Mouse (Mus musculus) CH12.LX (cell line): ENCODE results near the gene Gnai2. TPM values are rescaled to one million over a fixed set of nuclear protein-coding genes. Genes with fewer than 3 reads are reported as not detected.

ENCODE experiments used
- DNase-seq: peaks from one replicate; pipeline ENCODE4 v3.0.0-alpha.2; 2013; ENCODE audit errors: extremely low read depth
- H3K27ac ChIP-seq: 2 replicates; pipeline ENCODE4 v1.5.1; 2012; ENCODE audit warnings: low read depth, mild to moderate bottlenecking, control low read depth, moderate library complexity; ENCODE audit not compliant: insufficient read depth
- H3K27me3 ChIP-seq: replicated peaks from 2 replicates; pipeline ENCODE3; 2012; ENCODE audit warnings: inconsistent platforms
- H3K36me3 ChIP-seq, 2 experiments: replicated peaks in 1 of 2; 2 replicates each; pipeline versions ENCODE3 to v1.6.1; 2012; ENCODE audit warnings: inconsistent platforms in 1 of 2, low read length in 1 of 2, mild to moderate bottlenecking in 1 of 2, mixed read lengths in 1 of 2, moderate library complexity in 1 of 2; ENCODE audit not compliant: control insufficient read depth in 1 of 2, insufficient read depth in 1 of 2
- H3K4me1 ChIP-seq, 2 experiments: 2 replicates each; pipeline ENCODE4 v1.6.1; 2012; ENCODE audit warnings: inconsistent platforms in 1 of 2, moderate library complexity in 1 of 2; ENCODE audit not compliant: insufficient read depth in 2 of 2, control insufficient read depth in 1 of 2
- H3K4me2 ChIP-seq: 2 replicates; pipeline ENCODE4 v1.6.1; 2012; ENCODE audit warnings: low read depth, mild to moderate bottlenecking, control low read depth; ENCODE audit not compliant: poor library complexity, insufficient read depth, severe bottlenecking
- H3K4me3 ChIP-seq, 3 experiments: fragments of 150-350 bp in 1 of 3; sonication (generic) in 1 of 3; replicated peaks in 1 of 3; 2 replicates each; pipeline versions ENCODE3 to v1.5.1; 2011 to 2012; ENCODE audit warnings: low read depth in 2 of 3, low read length in 2 of 3, mild to moderate bottlenecking in 2 of 3, moderate library complexity in 2 of 3, control low read depth in 1 of 3, improper control_type of control experiment in 1 of 3, inconsistent platforms in 1 of 3, mixed read lengths in 1 of 3; ENCODE audit not compliant: poor library complexity in 1 of 3
- H3K79me2 ChIP-seq: replicated peaks from 2 replicates; pipeline ENCODE4 v1.6.1; 2012; ENCODE audit warnings: mild to moderate bottlenecking, moderate library complexity; ENCODE audit not compliant: control insufficient read depth, poor library complexity, insufficient read depth, severe bottlenecking; ENCODE audit errors: extremely low read depth
- H3K9ac ChIP-seq: 2 replicates; pipeline ENCODE4 v1.6.1; 2012; ENCODE audit warnings: low read depth, mild to moderate bottlenecking, control low read depth, moderate library complexity; ENCODE audit not compliant: insufficient read depth
- H3K9me3 ChIP-seq: replicated peaks from 2 replicates; pipeline ENCODE3; 2012; ENCODE audit warnings: low read length, inconsistent platforms, mixed read lengths
- BHLHE40 ChIP-seq: IDR thresholded peaks from 2 replicates; pipeline ENCODE4 v1.6.1; 2011; ENCODE audit warnings: mild to moderate bottlenecking, low read depth, low read length, improper control_type of control experiment
- EP300 ChIP-seq: IDR thresholded peaks from 2 replicates; pipeline ENCODE4 v1.6.1; 2011; ENCODE audit warnings: low read length, improper control_type of control experiment
- MAFK ChIP-seq: IDR thresholded peaks from 2 replicates; pipeline ENCODE4 v1.6.1; 2011; ENCODE audit warnings: low read length, improper control_type of control experiment; ENCODE audit not compliant: insufficient replicate concordance
- MAX ChIP-seq: IDR thresholded peaks from 2 replicates; pipeline ENCODE4 v1.6.1; 2011; ENCODE audit warnings: low read length, improper control_type of control experiment
- MAZ ChIP-seq: IDR thresholded peaks from 2 replicates; pipeline ENCODE4 v1.6.1; 2012; ENCODE audit warnings: low read depth, mild to moderate bottlenecking, inconsistent platforms, low read length, improper control_type of control experiment, moderate library complexity
- MEF2A ChIP-seq: IDR thresholded peaks from 2 replicates; pipeline ENCODE4 v1.6.1; 2014; ENCODE audit warnings: low read depth, mild to moderate bottlenecking, inconsistent platforms, low read length, improper control_type of control experiment, borderline replicate concordance
- MYC ChIP-seq: IDR thresholded peaks from 2 replicates; pipeline ENCODE4 v1.6.1; 2011; ENCODE audit warnings: low read depth, mild to moderate bottlenecking, improper control_type of control experiment, low read length
- PAX5 ChIP-seq: IDR thresholded peaks from 2 replicates; pipeline ENCODE4 v1.6.1; 2012; ENCODE audit warnings: low read length, inconsistent platforms, mixed read lengths
- POLR2A ChIP-seq: IDR thresholded peaks from 2 replicates; pipeline ENCODE4 v1.6.1; 2011; ENCODE audit warnings: low read depth, mild to moderate bottlenecking, improper control_type of control experiment, low read length
- POLR2AphosphoS2 ChIP-seq: IDR thresholded peaks from 2 replicates; pipeline ENCODE4 v1.6.1; 2011; ENCODE audit warnings: low read depth, low read length, improper control_type of control experiment
- RCOR1 ChIP-seq: conservative IDR thresholded peaks from 2 replicates; pipeline ENCODE4 v1.6.1; 2012; ENCODE audit warnings: low read depth, mild to moderate bottlenecking, inconsistent platforms, low read length, improper control_type of control experiment
- SIN3A ChIP-seq: IDR thresholded peaks from 2 replicates; pipeline ENCODE4 v1.6.1; 2012; ENCODE audit warnings: low read length, improper control_type of control experiment, inconsistent platforms
- TBP ChIP-seq: conservative IDR thresholded peaks from 2 replicates; pipeline ENCODE4 v1.6.1; 2011; ENCODE audit warnings: low read depth, low read length, improper control_type of control experiment
- TCF12 ChIP-seq: IDR thresholded peaks from 2 replicates; pipeline ENCODE4 v1.6.1; 2014; ENCODE audit warnings: low read depth, mild to moderate bottlenecking, inconsistent platforms, low read length, improper control_type of control experiment
- UBTF ChIP-seq: IDR thresholded peaks from 2 replicates; pipeline ENCODE4 v1.6.1; 2012; ENCODE audit warnings: low read depth, mild to moderate bottlenecking, inconsistent platforms, low read length, improper control_type of control experiment, moderate library complexity
- USF2 ChIP-seq: conservative IDR thresholded peaks from 2 replicates; pipeline ENCODE4 v1.6.1; 2011; ENCODE audit warnings: low read depth, low read length, improper control_type of control experiment
- ZKSCAN1 ChIP-seq: IDR thresholded peaks from 2 replicates; pipeline ENCODE4 v1.6.1; 2012; ENCODE audit warnings: low read depth, inconsistent platforms, low read length, improper control_type of control experiment, borderline replicate concordance
- dilution Hi-C: fragments of 300-500 bp; cut with MboI; formaldehyde crosslinking; loops from 2 replicates; pipeline ENCODE4 v1.14.3; 2020; ENCODE audit warnings: low sequenced_read_pairs; ENCODE audit not compliant: extremely low pct_unique_long_range_greater_than_20kb, extremely low pct_ligation_motif_present
- in situ Hi-C: fragments of 300-500 bp; cut with MboI; formaldehyde crosslinking; loops from 3 replicates; pipeline ENCODE4 v1.14.3; 2019; ENCODE audit warnings: low sequenced_read_pairs, low pct_ligation_motif_present, low pct_unique_long_range_greater_than_20kb, mixed read lengths
- polyA plus RNA-seq: library from polyadenylated mRNA; unstranded; fragments of >175 nt; gene quantifications from 2 replicates; pipeline ENCODE4 v1.2.1, GENCODE M21; 2012; ENCODE audit warnings: low read depth; ENCODE audit not compliant: insufficient read length
- total RNA-seq, 2 experiments: library from RNA; depleted of rRNA; stranded (reverse); fragments of 300-350 nt in 1 of 2; fragments of >200 nt in 1 of 2; gene quantifications; 2 replicates each; pipeline ENCODE4 v1.2.3; 2012 to 2014

Gnai2 gene
- total and polyA plus RNA-seq, 3 experiments: 86.2 to 262 (median 154) TPM

DNA sequence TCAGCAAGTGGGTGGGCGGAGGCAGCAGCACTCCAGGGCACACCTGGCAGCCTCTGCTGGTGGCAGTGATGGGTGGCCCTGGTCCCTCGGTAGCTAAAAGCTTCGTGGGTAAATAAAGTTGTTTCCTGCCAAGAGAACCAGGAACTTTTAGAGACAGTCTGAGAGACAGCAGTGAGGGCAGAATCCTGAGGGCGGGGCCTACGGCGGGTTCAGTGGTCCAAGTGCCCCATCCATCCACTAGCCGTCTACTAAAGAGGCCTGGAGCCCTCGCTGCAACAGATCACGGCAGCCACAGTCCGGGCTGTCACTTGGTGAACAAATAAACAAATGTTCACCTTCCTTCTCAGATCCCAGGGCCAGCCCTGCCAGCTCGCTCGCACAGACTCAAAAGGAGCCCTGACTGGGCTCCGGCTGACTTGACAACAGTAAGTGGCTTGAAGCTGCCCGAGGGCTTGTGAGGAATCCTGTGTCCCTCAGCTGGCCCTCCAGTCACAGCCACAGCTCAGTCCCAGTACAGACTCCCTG, 5.2 kb downstream of the Gnai2 start:
- dilution Hi-C loops (no loop called here), in situ Hi-C loops (no loop called here)
- H3K4me1 ChIP-seq: peaks cover 29 to 74% of the 10 kb centered on the region in 2 experiments
- H3K4me2 ChIP-seq: peak overlapping the region; percentile 56
- peaks cover 80% of the 10 kb centered on the region for H3K79me2 ChIP-seq
- peaks cover 22 to 58% of the 10 kb centered on the region in 2 experiments for H3K36me3 ChIP-seq
- peak overlapping the region; percentile 39 for H3K9ac ChIP-seq
- TF ChIP-seq PAX5 (no peak), BHLHE40 (no peak), MYC (no peak), MEF2A (no peak), RCOR1 (no peak), TCF12 (no peak), POLR2AphosphoS2 (no peak), MAFK (no peak), USF2 (no peak), EP300 (no peak), ZKSCAN1 (no peak), UBTF (no peak), MAX (no peak)
- TF ChIP-seq, all 38 proteins: peak for 0
- Histone ChIP-seq H3K27me3 (no peaks in the 10 kb centered on the region), H3K4me3 (peak overlapping the region in 2 of 3 experiments; percentile 52 to 59), H3K9me3 (no peaks in the 10 kb centered on the region), H3K27ac (peak overlapping the region; percentile 68)
- no peak for DNase-seq

DNA sequence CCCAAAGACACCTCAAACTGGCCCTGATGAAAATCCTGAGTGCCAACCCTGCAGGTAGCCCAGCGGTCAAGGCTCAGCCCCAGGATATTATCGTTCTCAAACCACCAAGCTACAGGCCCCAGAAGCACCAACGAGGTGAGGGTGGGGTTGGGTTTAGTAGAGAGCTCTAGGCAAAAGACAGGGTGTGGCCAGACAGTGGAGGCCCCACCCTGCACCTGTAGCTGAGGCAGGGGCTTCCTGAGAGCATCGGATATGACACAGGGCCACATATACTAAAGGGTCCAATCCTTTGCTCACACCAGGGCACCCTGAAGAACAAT, 5.8 kb downstream of the Gnai2 start:
- H3K9ac ChIP-seq: peak overlapping the region; percentile 39
- no peaks in the 10 kb centered on the region for H3K27me3 ChIP-seq
- in situ Hi-C loops (no loop called here), dilution Hi-C loops (no loop called here)
- peak overlapping the region; percentile 88 for H3K27ac ChIP-seq
- peaks cover 74% of the 10 kb centered on the region for H3K79me2 ChIP-seq
- H3K36me3 ChIP-seq: peaks cover 28 to 64% of the 10 kb centered on the region in 2 experiments
- no peaks in the 10 kb centered on the region for H3K9me3 ChIP-seq
- TF ChIP-seq POLR2A: peak; percentile 59; the same call in 1 of the 2 replicates
- 0 out of 2 replicates have a peak, but pooled peaks have one; percentile 8 for TF ChIP-seq TBP
- TF ChIP-seq MAZ: 0 out of 2 replicates have a peak, but pooled peaks have one; percentile 24
- TF ChIP-seq MEF2A: no peak
- TF ChIP-seq SIN3A: peak; percentile 37; the same call in 1 of the 2 replicates
- peak; percentile 60 for DNase-seq
- peak overlapping the region; percentile 48 to 59 (median 52) for H3K4me3 ChIP-seq
- peaks cover 35 to 80% of the 10 kb centered on the region in 2 experiments for H3K4me1 ChIP-seq
- H3K4me2 ChIP-seq: peak overlapping the region; percentile 56
